Mouse (Mus musculus) stomach, postnatal 0 days (tissue): ENCODE measurements at regions not wholly inside any gene's neighbourhood (a gene's known extent, or its start where the extent isn't known, plus 50 kb on each side); places are given as distances from the start of the nearest gene placed in this dataset.

Experiments
- CTCF ChIP-seq: IDR thresholded peaks from 2 replicates; pipeline ENCODE4 v1.5.1; 2016; ENCODE audit warnings: antibody characterized with exemption, low read depth, mild to moderate bottlenecking, moderate library complexity
- EP300 ChIP-seq: optimal IDR thresholded peaks from 2 replicates; pipeline ENCODE3; 2016; ENCODE audit warnings: antibody characterized with exemption

DNA sequence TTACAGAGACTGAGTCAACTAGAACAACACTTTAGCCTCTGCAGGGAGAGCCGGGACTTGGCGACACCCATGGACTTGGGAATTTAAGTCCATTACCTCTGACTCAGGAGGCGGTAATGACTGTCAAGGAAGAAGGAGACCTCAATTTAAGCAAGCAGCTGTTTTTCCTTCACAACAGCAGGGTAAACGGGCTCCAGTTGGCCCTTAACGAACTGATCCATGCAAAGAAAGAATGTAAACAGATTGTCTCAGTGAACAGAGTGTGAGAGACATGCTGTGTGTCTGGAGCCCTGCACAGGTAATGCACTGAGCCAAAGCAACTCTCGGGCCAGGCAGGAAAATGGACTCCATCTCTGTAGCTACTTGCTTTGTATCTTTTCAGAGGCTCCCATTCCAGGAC, 98.5 kb upstream of the Maf start:
- TF ChIP-seq CTCF (no peak), EP300 (no peak)
